Mouse (Mus musculus) stomach, embryonic 14.5 days (tissue): Measurements from ENCODE around the gene Ccdc141. TPM values are rescaled to one million over a fixed set of nuclear protein-coding genes. Genes with fewer than 3 reads are reported as not detected.

Experiments used
- ATAC-seq: fragments of 200-750 bp; cut with Nextera tagmentation; 2 replicates; pipeline ENCODE4 v1.8.0; 2017; ENCODE audit warnings: low read depth, moderate TSS enrichment; ENCODE audit not compliant: insufficient number of reproducible peaks, insufficient read depth, low FRiP score
- H3K27ac ChIP-seq: fragments of 300-500 bp; sonication (generic); 2 replicates; pipeline ENCODE4 v1.5.1; 2014; ENCODE audit warnings: mild to moderate bottlenecking, low read length, moderate library complexity, mixed read lengths
- H3K27me3 ChIP-seq: fragments of 300-500 bp; sonication (generic); 2 replicates; pipeline ENCODE4 v1.6.1; 2014; ENCODE audit warnings: low read length, control low read depth, mixed read lengths; ENCODE audit not compliant: control insufficient read depth, insufficient read depth
- H3K36me3 ChIP-seq: fragments of 300-500 bp; sonication (generic); 2 replicates; pipeline ENCODE4 v1.6.1; 2014; ENCODE audit warnings: mild to moderate bottlenecking, control low read depth, low read length, moderate library complexity, mixed read lengths; ENCODE audit not compliant: control insufficient read depth, insufficient read depth
- H3K4me1 ChIP-seq: fragments of 300-500 bp; sonication (generic); 2 replicates; pipeline ENCODE4 v1.6.1; 2014; ENCODE audit warnings: low read length, control low read depth, mixed read lengths; ENCODE audit not compliant: control insufficient read depth, insufficient read depth
- H3K4me2 ChIP-seq: fragments of 300-500 bp; sonication (generic); replicated peaks from 2 replicates; pipeline ENCODE4 v1.6.1; 2014; ENCODE audit warnings: low read depth, low read length, control low read depth
- H3K4me3 ChIP-seq: fragments of 300-500 bp; sonication (generic); 2 replicates; pipeline ENCODE4 v1.5.1; 2014; ENCODE audit warnings: low read depth, low read length, control low read depth
- H3K9ac ChIP-seq: fragments of 300-500 bp; sonication (generic); replicated peaks from 2 replicates; pipeline ENCODE4 v1.6.1; 2014; ENCODE audit warnings: low read depth, mild to moderate bottlenecking, control low read depth, low read length, moderate library complexity, mixed read lengths
- H3K9me3 ChIP-seq: fragments of 300-500 bp; sonication (generic); 2 replicates; pipeline ENCODE4 v1.6.1; 2016; ENCODE audit warnings: low read depth, low read length, control low read depth; ENCODE audit not compliant: control insufficient read depth
- WGBS: fragments of 180-500 bp; shearing (Covaris S2); extraction: QIAGEN DNeasy Blood & Tissue Kit; methylation state at CpG from one replicate; pipeline ENCODE4 v1.1.7; 2014; 5-methylcytosine and 5-hydroxymethylcytosine counted together
- polyA plus RNA-seq: library from polyadenylated mRNA; unstranded; fragments of >200 nt; fragmentation: Nextera tagmentation; extraction: Ambion mirVana; gene quantifications from 2 replicates; pipeline ENCODE4 v1.2.1, GENCODE M21; 2014

The Ccdc141 gene
- polyA plus RNA-seq, 1 experiment from 2014 or later = 11.2 TPM

GRCm38 (mm10) chr2:76972051-76972450 lies 198.4 kb downstream of the Ccdc141 start:
- Histone ChIP-seq H3K4me3 (no peak overlapping the region), H3K36me3 (no peaks in the 10 kb centered on the region), H3K4me2 (no peak overlapping the region), H3K9ac (no peak overlapping the region), H3K4me1 (no peaks in the 10 kb centered on the region), H3K27me3 (no peaks in the 10 kb centered on the region), H3K9me3 (no peaks in the 10 kb centered on the region), H3K27ac (no peak overlapping the region)
- no peak for ATAC-seq
- 60% methylated on average over 4 of the region's 4 CpGs for WGBS

DNA sequence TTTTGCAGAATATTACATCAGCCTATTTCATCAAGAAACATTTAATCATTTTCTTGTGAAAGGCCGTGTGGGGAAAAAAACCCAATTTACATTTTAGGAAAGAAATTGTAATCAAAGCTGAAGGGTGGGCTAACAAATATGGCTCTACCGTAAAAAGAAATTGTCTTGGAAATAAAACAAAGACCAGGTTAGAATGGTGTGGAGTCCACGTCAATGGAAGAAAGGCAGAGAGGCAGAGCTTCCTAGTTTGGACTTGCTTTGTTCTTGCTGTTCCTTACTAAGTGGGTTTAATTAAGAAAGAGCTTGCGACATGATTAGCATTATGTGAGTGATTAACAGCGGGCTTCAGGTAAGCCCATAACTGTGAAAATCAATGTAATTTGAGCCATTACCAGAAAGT lies 199.4 kb downstream of the Ccdc141 start:
- Histone ChIP-seq H3K4me1 (no peaks in the 10 kb centered on the region), H3K9me3 (no peaks in the 10 kb centered on the region), H3K36me3 (no peaks in the 10 kb centered on the region), H3K4me3 (no peak overlapping the region), H3K27me3 (no peaks in the 10 kb centered on the region), H3K4me2 (no peak overlapping the region), H3K9ac (no peak overlapping the region), H3K27ac (no peak overlapping the region)
- no peak for ATAC-seq
- 67% methylated on average over 5 of the region's 5 CpGs for WGBS

GRCm38 (mm10) chr2:76970669-76971068 lies 199.8 kb downstream of the Ccdc141 start:
- no peak for ATAC-seq
- 19% methylated on average over 4 of the region's 4 CpGs for WGBS
- Histone ChIP-seq H3K36me3 (no peaks in the 10 kb centered on the region), H3K27ac (no peak overlapping the region), H3K27me3 (no peaks in the 10 kb centered on the region), H3K9ac (no peak overlapping the region), H3K4me1 (no peaks in the 10 kb centered on the region), H3K4me3 (no peak overlapping the region), H3K4me2 (no peak overlapping the region), H3K9me3 (no peaks in the 10 kb centered on the region)

DNA sequence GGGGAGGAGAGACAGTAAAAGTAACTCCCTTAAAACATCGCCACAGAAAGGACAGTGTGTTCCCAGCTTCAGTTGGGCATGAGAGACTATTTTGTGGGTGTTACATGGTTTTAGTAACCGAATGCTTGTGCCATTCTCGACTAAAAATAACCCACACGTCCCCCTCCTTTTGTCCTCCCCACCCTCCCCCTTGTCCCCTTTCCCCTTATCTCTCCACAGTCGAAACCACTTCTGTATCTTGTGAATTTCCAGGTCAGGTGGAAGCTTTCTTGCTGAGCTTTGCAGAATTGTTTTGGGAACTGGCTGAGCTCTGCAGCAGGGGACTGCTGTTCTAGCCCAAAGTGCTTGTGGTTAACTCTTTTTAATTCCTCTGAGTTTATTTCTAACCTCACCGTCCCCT lies 200.2 kb downstream of the Ccdc141 start:
- no peak overlapping the region for H3K27ac ChIP-seq
- H3K4me2 ChIP-seq = no peak overlapping the region
- no peak for ATAC-seq
- no peaks in the 10 kb centered on the region for H3K9me3 ChIP-seq
- H3K27me3 ChIP-seq = no peaks in the 10 kb centered on the region
- no peaks in the 10 kb centered on the region for H3K36me3 ChIP-seq
- H3K9ac ChIP-seq = no peak overlapping the region
- H3K4me3 ChIP-seq = no peak overlapping the region
- no peaks in the 10 kb centered on the region for H3K4me1 ChIP-seq
- 56% methylated on average over 6 of the region's 6 CpGs for WGBS

DNA sequence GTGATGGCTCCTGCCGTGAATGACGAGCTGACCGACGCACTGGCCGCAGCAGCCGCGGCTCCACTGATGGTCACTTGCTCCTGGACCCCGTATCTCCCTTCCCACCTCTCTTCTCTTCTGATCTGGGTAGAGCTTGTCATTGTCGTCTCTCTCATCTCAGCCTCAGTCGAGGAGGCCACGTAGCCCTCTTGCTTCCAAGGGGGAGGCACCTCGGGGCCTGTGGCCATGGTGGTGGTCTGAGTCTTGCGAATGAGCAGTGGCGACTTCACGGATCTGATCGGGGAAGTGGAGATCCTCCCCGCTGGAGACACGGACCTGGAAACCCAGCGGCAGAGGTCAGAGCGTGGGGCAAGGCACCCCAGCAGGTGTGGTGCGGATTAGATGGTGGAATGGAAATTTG lies 200.8 kb downstream of the Ccdc141 start:
- no peak overlapping the region for H3K4me3 ChIP-seq
- H3K27me3 ChIP-seq = no peaks in the 10 kb centered on the region
- H3K36me3 ChIP-seq = no peaks in the 10 kb centered on the region
- no peak overlapping the region for H3K27ac ChIP-seq
- no peak for ATAC-seq
- no peak overlapping the region for H3K4me2 ChIP-seq
- H3K9me3 ChIP-seq = no peaks in the 10 kb centered on the region
- H3K9ac ChIP-seq = no peak overlapping the region
- no peaks in the 10 kb centered on the region for H3K4me1 ChIP-seq
- WGBS = 77% methylated on average over 21 of the region's 21 CpGs

DNA sequence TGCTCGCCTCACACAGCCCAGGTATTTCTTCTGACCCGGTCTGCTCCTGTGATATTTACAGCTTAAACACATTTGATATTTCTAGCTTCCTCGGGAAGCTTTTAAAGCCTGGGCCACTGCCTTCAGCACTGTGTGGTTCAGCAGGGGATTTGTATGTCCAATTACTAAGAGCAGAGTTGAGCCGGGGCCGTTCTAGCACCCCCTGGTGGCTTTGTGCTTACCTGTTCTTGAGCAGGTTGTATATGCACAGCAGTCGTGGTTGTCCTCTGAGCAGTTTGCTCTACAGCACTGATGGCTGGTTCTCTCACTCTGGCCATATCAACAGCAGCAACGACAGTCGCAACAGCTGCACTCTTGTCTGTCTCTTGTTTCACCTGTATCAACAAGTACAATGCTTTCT lies 201.5 kb downstream of the Ccdc141 start:
- ATAC-seq = peak; percentile 81; the same call in 1 of the 2 replicates
- Histone ChIP-seq H3K4me1 (no peaks in the 10 kb centered on the region), H3K4me2 (no peak overlapping the region), H3K9me3 (no peaks in the 10 kb centered on the region), H3K9ac (no peak overlapping the region), H3K36me3 (no peaks in the 10 kb centered on the region), H3K27me3 (no peaks in the 10 kb centered on the region), H3K27ac (no peak overlapping the region), H3K4me3 (no peak overlapping the region)
- WGBS = 26% methylated on average over 8 of the region's 8 CpGs

DNA sequence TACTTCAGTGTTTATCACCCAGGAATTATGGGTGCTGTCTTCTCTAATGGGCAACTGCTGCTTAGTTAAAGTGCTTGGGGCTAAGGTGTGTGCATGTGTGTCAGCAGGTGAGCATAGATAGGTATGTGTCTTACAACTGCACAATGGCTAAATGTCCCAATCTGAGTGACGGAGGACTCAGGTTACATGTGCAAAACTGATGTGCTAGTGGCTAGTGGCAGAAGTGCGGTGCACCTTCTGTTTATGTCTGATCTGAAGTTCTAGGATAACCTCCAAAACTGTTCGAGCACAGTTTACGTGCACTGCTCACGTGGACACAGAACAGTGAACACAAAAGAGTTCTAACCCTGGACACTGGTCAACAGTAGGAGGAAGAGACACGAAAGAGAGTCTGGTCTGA lies 203.9 kb downstream of the Ccdc141 start:
- 79% methylated on average over 6 of the region's 6 CpGs for WGBS
- no peak overlapping the region for H3K27ac ChIP-seq

DNA sequence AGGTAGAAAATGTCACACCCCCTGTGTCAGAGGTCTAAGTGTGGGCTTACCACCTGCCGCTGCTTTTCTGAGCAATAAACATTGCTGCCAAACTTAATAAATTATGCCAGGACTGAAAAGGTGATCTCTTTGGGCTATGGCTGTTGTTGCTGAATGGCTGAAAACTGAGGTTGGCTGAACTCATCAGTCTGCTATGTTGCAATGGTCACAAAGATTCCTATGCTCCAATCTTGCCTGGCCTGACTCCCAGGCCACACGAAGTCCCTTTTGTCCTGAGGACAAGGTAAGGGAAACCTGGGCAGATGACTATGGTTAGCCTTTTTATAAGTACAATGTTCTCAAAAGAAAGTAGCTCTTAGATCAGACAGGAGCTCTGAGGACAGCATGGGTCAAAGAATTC lies 204.4 kb downstream of the Ccdc141 start:
- H3K9ac ChIP-seq = no peak overlapping the region
- H3K4me1 ChIP-seq = no peaks in the 10 kb centered on the region
- no peaks in the 10 kb centered on the region for H3K36me3 ChIP-seq
- ATAC-seq = no peak
- no peak overlapping the region for H3K4me3 ChIP-seq
- WGBS = 67% methylated on average over 2 of the region's 2 CpGs
- H3K27me3 ChIP-seq = no peaks in the 10 kb centered on the region
- H3K27ac ChIP-seq = no peak overlapping the region
- no peaks in the 10 kb centered on the region for H3K9me3 ChIP-seq
- no peak overlapping the region for H3K4me2 ChIP-seq

More for the DNA sequence above, 203.9 kb downstream of the Ccdc141 start:
- Histone ChIP-seq H3K4me2 (no peak overlapping the region), H3K27me3 (no peaks in the 10 kb centered on the region), H3K9me3 (no peaks in the 10 kb centered on the region), H3K36me3 (no peaks in the 10 kb centered on the region), H3K4me1 (no peaks in the 10 kb centered on the region), H3K4me3 (no peak overlapping the region), H3K9ac (no peak overlapping the region)
- no peak for ATAC-seq

DNA sequence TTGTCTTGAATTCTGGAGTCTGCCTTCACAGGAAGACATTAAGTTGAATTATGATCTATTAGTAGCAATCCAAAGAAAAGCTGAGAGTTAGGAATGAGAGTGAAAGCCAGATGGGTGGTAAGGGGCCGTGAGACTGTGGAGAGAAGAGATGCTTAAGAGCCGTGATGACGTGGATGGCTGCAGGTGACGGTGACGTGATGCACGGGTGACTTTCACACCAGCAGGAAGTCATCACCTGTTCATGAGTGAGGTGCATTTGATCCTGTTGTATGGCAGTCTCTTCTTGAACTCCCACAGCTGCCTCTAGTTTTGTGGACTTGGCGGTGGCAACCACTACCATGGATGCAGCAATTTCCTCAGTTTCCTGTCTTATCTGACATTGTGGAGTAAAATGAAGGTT lies 204.9 kb downstream of the Ccdc141 start:
- ATAC-seq = no peak
- 79% methylated on average over 7 of the region's 7 CpGs for WGBS
- H3K4me2 ChIP-seq = no peak overlapping the region

More for the DNA sequence above, 204.9 kb downstream of the Ccdc141 start:
- no peak overlapping the region for H3K9ac ChIP-seq
- no peaks in the 10 kb centered on the region for H3K9me3 ChIP-seq
- no peak overlapping the region for H3K27ac ChIP-seq
- no peak overlapping the region for H3K4me3 ChIP-seq
- no peaks in the 10 kb centered on the region for H3K4me1 ChIP-seq
- no peaks in the 10 kb centered on the region for H3K27me3 ChIP-seq
- no peaks in the 10 kb centered on the region for H3K36me3 ChIP-seq
